Mouse (Mus musculus): ENCODE data around the gene Vps52.
"Not testable (repeated sequence)": the region's sequence is repeated elsewhere in the genome, so short reads cannot be mapped to it uniquely, and the experiment has no call there.

Gene Vps52

DNA sequence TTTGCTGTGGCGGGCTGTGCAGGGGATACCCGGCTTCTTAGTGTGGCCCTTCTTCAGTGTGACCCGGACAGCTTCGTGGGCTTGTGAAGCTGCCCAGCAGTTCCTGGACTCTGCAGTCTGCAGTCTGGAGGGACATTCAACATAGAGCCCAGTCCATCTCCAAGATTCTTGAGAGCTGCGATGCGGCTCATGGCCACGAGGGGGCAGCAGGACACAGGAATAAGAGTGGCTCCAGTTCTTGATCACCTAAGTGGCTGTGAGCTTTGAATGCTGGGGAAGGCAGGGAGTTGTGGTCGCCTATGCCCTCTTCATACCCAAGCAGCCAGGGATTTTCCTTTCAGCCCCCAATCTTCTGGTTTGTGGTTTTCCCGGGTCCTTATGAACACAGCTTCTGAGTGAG is 12.9 kb downstream of the Vps52 start:
- peak; percentile 84 for DNase-seq (ENCODE audit: low spot score)

DNA sequence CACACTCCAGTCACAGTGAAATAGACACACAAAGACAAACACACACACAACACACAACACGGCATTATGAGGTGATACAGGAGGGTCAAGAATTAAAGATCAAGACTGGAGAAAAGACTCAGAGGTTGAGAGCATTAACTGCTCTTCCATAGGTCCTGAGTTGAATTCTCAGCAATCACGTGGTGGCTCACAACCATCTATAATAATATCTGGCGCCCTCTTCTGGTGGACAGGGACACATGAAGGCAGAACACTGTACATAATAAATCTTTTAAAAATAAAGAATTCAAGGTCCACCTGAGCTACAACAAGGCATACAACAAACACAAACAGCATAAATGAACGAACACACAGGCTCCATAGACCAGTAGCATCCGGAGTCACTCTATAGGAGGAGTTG is 13.3 kb downstream of the Vps52 start:
- DNase-seq (ENCODE audit: low spot score), result peak; percentile 73

DNA sequence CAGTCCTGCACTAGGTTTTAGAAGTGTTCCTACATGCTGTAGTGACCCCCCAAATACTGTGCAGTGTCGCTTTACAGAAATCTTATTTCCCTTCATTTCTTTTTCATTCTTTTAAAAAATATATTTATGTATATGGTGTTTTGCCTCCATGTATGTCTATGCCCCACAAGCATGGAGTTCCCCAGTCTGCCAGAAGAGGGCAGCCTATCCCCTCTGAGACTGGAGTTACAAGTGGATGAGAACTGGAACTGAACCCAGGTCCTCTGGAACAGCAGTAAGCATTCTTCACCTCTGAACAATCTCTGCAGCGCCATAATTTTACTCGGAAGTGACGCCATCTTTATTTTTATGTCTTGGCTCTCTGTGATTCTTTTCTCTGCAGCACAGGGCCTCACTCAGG is 13.8 kb downstream of the Vps52 start:
- no peak for DNase-seq (ENCODE audit: low spot score)

DNA sequence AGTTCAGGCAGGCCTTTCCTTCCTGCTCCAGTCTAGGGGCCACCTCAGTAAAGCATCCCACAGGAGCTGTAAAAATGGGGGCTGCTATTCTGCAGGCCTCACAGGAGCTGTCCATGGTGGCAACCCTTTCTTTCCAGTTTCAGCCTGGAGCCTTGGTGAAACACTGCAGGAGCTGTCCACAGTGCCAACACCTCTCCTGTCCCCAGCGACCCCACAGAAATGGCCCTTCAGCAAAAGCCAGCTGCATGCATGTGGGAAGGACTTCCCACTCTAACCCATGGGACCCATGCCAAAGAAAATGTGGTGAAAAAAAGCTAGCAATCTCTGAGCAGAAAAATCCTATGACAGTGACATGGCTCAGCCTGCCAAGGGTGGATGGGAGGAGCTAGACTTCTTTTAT is 17.1 kb downstream of the Vps52 start:
- no peak for DNase-seq (ENCODE audit: low spot score)

DNA sequence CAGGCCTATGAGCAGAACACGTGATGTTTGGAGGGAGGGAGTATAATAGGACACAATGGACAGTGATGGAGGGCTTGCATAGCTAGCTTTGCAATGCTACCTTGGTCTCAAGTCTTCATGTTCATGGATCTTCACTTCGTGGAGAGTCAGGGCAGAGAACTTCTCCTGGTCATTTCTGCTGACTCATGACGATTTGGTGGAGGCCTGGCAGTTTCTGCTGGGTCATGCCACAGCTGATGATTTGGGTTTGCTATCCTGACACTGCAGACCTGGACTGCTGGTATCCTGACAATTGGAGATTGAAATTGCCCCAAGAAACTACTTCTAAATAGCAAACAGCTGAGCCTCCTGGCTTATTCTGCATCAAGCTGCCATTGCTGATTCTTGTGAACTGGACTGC is 18.0 kb downstream of the Vps52 start:
- no peak for DNase-seq (ENCODE audit: low spot score)

DNA sequence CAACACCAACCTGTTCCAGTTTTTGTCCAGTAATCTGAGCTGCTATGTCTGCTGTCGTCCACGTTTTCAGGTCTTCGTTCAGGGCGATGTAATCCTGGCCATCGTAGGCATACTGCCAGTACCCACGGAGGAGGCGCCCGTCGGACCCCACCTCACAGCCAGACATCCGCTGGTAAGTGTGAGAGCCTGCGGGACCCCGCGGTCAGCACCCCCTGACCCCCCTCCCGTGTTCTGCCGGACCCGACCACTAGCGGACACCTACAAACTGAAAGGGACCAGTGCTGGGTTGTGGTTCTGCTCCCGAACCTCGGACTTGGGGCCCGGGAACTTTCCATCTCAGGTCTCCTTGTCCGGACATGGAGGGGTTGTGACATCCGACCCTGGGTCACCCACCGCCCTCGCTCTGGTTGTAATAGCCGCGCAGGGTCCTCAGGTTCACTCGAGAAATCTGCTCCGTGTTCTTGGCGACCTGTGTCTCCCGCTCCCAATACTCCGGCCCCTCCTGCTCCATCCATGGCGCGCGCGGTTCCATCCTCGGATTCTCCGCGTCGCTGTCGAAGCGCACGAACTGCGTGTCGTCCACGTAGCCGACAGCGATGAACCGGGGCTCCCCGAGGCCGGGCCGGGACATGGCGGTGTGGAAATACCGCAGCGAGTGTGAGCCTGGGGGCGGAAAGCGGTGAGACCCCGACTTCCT is 22.4 kb downstream of the Vps52 start:
- DNase-seq (ENCODE audit: low spot score), result no peak

DNA sequence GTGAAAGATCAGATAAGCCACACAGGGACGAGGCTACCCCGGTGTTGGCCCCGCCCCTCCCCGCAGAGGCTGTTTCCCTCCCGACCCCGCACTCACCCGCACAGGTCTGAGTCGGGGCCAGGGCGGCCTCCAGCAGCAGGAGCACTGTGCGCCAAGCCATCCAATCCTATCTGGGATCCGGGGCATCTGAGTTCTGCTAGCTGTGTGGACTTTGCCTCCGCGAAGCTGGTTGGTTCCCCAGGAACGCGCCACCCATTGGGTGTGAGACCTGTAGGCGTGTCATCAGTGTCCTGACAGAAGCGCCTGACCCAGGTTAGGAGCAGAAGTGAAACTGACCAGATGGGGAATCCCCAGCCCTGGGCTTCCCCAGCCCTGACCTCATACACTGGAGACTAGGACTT is 23.0 kb downstream of the Vps52 start:
- peak; percentile 93 for DNase-seq (ENCODE audit: low spot score)

DNA sequence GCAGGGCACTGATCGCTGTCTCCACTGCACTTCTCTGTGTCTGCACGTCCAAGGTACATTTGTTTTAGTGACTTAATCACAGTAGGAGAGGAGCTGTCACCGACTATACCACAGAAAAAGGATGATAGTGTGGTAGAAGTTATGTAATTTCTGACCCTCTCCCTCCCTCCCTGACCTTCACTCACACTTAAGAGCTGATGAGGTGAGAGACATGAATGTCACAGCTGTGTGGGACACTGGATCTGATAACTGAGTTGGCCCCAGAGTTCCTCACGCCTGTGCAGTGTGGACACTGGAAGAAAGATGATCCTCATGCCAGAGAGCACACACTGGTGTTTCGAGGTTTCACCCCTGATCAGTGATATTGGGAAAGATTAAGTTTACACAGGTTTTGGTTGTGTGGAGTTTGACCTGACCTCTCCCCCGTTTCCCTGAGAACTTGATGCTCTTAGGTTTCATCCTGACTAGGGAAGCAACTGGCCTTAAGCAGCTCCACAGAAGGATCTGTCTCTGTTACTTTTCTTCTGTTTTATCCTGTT is 24.0 kb downstream of the Vps52 start:
- no peak for DNase-seq (ENCODE audit: low spot score)

DNA sequence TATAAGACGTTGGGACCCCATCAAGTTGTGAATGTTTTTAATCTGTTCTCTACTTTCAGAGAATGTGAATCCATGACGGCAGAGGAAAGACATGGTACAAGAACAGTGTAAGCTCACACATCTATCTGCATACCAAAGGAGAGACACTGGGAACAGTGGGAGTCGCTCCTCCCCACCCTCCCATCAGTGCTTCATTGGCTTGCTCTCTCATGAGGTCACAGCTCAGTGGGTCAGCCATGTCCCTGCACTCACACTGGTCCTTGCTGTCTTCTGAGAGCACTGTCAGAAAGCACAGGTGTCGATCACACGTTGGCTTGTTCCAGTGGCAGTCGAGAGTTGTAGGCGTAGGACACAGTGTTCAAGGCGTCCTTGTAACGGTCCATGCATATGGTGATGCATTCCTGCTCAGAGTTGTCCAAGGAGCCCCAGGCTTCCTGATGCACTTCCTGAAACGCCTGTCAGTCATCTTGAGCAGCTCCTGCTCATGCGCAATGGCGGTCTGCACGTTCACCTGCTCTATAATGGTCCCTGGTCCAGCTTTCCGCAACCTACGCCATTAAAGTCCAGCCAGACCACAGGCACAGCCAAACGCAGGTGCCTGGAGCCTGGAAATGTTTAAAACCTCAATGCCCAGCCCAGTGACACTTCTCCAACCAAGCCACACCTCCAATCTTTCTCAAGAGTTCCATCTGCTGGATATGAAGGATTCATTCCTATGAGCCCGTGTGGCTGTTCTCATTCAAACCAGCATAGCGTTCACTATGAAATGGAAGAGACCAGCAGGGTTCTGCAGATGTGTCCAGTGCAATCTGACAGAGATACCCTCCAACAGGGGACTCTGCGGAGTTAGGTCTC is 24.8 kb downstream of the Vps52 start:
- no peak for DNase-seq (ENCODE audit: low spot score)

DNA sequence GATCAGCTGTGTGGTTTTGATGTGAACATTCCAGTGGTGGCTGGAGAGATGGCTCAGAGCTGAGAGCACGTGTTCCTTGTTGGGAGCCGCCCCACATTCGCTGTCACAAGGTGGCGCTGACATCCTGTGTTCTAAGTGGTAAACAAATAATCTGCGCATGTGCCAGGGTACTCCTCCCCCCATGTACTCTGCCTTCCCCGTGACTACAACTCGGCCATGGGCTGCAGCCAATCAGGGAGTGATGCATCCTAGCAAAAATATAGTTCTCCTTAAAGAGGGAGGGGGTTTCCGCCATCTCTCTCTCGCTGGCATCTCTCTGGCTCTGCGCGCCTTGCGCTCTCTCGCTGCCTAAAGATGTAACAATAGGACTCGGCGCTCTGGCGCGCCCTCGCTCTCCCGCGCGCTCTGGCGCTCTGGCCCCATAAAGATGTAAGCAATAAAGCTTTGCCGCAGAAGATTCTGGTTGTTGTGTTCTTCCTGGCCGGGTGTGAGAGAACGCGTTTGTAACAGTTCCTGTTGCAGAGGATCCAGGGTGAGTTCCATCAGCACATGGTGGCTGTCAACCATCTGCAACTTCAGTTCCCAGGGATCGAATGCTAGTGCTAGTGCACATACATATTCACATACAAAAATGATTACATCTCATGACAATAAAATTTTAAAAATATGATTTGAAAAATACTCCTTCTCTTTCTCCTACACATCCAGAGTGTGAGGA is 25.7 kb downstream of the Vps52 start:
- DNase-seq (ENCODE audit: low spot score), result peak; percentile 91

DNA sequence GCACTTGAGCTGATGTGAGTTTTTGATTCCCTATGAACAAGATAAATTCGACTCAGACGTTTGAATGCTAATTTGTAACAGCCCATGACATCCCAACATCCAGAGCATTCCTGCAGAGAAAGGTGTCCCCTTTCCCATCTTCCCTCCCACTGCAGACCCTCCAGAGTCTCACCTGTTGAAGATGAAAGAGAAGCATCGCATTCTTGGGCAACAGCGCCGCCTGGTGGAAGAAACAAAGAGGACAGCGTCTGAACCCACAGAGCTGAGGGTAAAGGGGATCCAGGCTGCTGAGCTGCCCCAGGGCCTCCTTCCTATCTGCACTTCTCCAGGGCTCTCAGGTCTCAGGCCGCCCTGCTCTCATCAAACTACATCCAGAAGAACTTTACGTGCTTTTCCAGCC is 26.5 kb downstream of the Vps52 start:
- peak; percentile 61 for DNase-seq (ENCODE audit: low spot score)

DNA sequence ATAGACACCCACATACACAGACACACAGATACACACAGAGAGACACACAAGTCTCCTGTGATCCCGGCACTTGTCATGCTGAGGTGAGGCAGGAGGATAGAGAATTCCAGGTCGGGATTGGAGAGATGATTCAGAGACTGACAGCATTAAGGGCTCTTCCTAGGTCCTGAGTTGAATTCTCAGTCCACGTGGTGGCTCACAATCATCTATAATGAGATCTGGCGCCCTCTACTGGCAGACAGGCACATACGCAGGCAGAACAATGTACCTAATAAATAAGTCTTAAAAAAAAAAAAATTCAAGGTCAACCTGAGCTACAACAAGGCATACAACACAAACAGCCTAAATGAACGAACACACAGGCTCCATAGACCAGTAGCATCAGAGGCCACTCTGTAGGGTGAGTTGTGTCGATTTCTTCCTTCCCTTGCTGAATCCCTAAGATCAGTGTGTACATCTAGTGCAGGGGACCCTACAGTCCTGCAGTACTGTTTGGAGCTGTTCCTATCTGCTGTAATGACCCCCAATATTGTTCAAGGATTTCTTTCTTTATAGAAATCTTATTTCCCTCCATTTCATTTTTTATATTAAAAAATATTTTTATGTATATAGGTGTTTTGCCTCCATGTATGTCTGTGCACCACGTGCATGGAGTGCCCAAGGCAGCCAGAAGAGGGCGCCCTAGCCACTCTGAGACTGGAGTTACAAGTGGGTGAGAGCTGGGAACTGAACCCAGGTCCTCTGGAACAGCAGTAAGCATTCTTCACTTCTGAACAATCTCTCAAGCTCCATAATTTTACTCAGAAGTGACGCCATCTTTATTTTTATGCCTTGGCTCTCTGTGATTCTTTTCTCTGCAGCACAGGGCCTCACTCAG is 36.4 kb downstream of the Vps52 start:
- DNase-seq (ENCODE audit: low spot score), result peak; percentile 60

DNA sequence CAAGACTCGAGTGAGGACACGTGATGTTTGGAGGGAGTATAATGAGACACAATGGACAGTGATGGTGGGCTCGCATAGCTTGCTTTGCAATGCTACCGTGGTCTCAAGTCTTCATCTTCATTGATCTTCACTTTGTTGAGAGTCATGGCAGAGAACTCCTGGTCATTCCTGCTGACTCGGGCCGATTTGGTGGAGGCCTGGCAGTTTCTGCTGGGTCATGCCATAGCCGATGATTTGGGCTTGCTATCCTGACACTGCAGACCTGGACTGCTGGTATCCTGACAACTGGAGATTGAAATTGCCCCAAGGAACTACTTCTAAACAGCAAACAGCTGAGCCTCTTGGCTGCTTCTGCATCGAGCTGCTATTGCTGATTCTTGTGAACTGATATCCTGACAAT is 39.3 kb downstream of the Vps52 start:
- DNase-seq (ENCODE audit: low spot score), result no peak

DNA sequence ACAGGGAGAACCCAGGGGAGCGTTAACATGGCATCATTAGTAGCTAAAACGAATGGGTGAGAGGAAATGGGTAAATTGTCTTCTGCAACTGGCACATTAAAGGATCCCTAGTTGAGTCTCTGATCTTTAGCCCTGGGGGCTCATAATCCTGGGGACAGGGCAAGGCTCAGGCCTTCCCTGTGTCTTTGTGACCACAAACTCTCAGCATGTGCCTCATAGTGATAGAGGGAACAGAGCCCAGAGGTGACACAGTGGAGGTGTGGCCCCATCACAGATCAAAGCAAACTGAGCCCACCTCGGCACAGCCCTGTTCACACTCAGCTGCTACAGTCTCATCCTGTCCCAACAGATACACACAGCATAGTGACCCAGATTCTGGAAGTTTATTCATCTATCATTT is 40.0 kb downstream of the Vps52 start:
- DNase-seq (ENCODE audit: low spot score), result no peak

DNA sequence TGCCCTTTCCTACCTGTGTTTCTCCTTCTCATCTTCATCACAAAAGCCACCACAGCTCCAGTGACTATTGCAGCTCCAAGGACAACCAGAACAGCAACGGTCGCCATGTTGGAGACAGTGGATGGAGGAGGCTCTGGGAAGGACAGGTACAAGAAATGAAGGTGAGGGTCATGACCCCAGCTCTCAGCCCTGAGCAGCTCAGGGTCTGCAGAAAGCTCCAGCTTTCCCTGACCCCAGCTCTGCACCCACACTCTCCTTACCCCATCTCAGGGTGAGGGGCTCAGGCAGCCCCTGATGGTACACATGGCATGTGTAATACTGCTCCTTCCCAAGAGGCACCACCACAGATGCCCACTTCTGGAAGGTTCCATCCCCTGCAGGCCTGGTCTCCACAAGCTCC is 41.4 kb downstream of the Vps52 start:
- DNase-seq (ENCODE audit: low spot score), result not testable (repeated sequence)

DNA sequence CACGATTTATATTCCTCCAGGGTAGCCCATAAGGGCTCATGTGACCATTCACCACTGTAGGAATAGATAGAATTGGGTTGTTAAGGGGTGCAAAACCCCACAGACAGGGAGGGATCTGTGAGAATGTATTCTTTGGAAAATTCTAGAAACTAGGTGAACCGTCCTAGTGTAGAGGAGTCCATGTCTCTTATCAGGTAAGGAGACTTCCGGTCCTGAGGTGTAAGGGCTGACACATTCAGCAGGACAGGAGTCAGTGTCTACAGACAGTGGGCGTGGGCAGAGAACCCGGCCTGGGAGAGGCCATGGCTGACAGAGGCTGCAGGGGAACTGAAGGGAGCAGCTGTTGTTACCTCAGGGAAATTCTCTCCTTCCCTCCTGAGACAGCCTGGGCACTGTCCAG is 43.1 kb downstream of the Vps52 start:
- not testable (repeated sequence) for DNase-seq (ENCODE audit: low spot score)

DNA sequence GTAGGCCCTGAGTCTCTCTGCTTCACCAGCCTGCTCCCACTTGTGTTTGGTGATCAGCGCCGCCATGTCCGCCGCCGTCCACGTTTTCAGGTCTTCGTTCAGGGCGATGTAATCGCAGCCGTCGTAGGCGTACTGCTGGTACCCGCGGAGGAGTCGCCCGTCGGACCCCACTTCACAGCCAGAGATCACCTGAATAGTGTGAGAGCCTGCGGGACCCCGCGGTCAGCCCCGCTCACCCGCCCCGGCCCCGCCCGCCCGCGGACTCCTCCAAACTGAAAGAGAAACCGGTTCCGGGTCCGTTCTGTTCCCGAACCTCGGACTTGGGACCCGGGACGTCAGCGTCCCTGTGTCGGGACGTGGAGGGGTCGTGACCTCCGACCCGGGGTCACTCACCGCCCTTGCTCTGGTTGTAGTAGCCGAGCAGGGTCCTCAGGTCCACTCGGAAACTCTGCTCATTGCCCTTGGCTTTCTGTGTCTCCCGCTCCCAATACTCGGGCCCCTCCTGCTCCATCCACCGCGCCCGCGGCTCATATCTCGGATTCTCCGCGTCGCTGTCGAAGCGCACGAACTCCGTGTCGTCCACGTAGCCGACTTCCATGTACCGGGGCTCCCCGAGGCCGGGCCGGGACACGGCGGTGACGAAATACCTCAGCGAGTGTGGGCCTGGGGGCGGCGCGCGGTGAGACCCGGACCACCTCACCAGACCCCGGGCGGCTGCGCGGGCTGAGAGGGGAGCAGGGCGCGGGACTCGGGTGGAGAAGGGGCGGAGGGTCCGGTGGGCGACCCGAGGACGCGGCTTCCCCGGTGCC is 43.9 kb downstream of the Vps52 start:
- peak; percentile 41 for DNase-seq (ENCODE audit: low spot score)

DNA sequence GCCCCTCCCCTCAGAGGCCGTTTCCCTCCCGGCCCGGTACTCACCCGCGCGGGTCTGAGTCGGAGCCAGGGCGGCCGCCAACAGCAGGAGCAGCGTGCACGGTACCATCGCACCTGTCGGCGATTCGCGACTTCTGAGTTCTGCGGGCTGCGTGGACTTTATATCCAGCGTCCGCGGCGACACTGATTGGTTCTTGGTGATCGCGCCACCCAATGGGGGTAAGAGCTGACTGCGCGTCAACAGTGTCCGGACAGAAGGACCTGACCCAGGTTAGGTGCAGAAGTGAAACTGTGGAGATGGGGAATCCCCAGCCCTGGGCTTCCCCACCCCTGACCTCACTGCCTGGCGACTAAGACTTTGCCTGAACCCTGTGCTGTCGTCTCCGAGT is 44.5 kb downstream of the Vps52 start, which contains the start of gene H2-K1:
Gene H2-K1 (minus strand): TSS at position 198 of the 388 bp plus-strand sequence.
- DNase-seq (ENCODE audit: low spot score), result peak; percentile 98

DNA sequence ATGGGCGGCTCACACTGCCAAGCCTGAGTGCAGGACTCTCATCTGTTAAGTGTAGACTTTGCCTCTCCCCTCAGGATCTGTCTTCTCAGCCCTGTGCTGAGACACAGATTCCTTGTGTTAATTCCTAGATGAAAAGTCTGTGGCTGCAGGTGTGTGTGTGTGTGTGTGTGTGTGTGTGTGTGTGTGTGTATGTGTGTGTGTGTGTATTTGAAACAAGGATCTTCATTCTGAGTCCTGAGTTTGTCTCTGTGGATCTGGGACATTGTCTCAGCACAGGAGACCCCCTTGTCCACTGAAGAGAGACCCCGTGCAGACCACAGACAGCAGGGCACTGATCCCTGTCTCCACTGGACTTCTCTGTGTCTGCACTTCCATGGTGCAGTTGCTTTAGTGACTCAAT is 45.2 kb downstream of the Vps52 start:
- not testable (repeated sequence) for DNase-seq (ENCODE audit: low spot score)

DNA sequence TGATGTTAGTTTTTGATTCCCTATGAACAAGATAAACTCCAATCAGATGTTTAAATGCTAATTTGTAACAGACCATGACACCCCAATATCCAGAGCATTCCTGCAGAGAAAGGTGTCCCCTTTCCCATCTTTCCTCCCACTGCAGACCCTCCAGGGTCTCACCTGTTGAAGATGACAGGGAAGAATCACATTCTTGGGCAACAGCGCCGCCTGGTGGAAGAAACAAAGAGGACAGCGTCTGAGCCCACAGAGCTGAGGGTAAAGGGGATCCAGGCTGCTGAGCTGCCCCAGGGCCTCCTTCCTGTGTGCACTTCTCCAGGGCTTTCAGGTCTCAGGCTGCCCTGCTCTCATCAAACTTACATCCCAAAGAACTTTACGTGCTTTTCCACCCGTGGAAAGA is 47.8 kb downstream of the Vps52 start:
- no peak for DNase-seq (ENCODE audit: low spot score)

DNA sequence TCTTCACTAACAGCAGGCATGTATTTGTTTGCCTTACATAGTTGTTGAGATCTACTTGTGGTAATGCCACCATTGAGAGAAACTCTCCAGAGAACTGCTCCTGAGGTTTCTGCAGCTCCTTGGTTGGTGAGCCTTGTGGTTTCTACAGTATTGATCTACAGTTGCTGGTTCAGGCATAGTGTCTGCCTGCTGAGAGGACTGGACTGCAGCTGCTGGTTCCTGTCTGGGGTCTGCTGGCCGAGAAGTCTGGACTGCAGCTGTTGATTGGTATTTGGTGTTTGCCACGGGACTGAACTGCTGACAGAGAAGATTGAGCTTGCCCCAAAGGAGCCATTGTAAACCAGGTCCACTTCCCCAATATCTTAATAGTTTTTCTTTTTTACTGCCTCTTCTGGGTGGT is 51.0 kb downstream of the Vps52 start:
- no peak for DNase-seq (ENCODE audit: low spot score)
